Mouse (Mus musculus) forebrain, embryonic 11.5 days (tissue): ENCODE measurements at regions not wholly inside any gene's neighbourhood (a gene's known extent, or its start where the extent isn't known, plus 50 kb on each side); places are given as distances from the start of the nearest gene placed in this dataset.
"Not testable (repeated sequence)": the region's sequence is repeated elsewhere in the genome, so short reads cannot be mapped to it uniquely, and the experiment has no call there.

Experiments used
- ATAC-seq: fragments of 200-750 bp; cut with Nextera tagmentation; replicated peaks from 2 replicates; pipeline ENCODE4 v1.8.0; 2017; ENCODE audit warnings: moderate TSS enrichment; ENCODE audit not compliant: low FRiP score
- DNase-seq: peaks from one replicate; pipeline ENCODE4 v3.0.0-alpha.2; 2017; ENCODE audit warnings: low spot score
- H3K27ac ChIP-seq: fragments of 300-500 bp; sonication (generic); 2 replicates; pipeline ENCODE4 v1.5.1; 2014; ENCODE audit warnings: low read depth, low read length
- H3K27me3 ChIP-seq: fragments of 300-500 bp; sonication (generic); 2 replicates; pipeline ENCODE4 v1.6.1; 2014; ENCODE audit warnings: mild to moderate bottlenecking, low read length, mixed read lengths; ENCODE audit not compliant: control insufficient read depth, insufficient read depth
- H3K36me3 ChIP-seq: fragments of 300-500 bp; sonication (generic); 2 replicates; pipeline ENCODE4 v1.6.1; 2014; ENCODE audit warnings: mild to moderate bottlenecking, low read length, moderate library complexity, mixed read lengths; ENCODE audit not compliant: control insufficient read depth, insufficient read depth
- H3K4me1 ChIP-seq: fragments of 300-500 bp; sonication (generic); replicated peaks from 2 replicates; pipeline ENCODE4 v1.6.1; 2014; ENCODE audit warnings: low read length, mixed read lengths; ENCODE audit not compliant: control insufficient read depth, insufficient read depth
- H3K4me2 ChIP-seq: fragments of 300-500 bp; sonication (generic); 2 replicates; pipeline ENCODE4 v1.6.1; 2014; ENCODE audit warnings: low read depth, mild to moderate bottlenecking, low read length, moderate library complexity, mixed read lengths; ENCODE audit not compliant: severe bottlenecking
- H3K4me3 ChIP-seq: fragments of 300-500 bp; sonication (generic); 2 replicates; pipeline ENCODE4 v1.5.1; 2014; ENCODE audit warnings: low read depth, low read length
- H3K9ac ChIP-seq: fragments of 300-500 bp; sonication (generic); 2 replicates; pipeline ENCODE4 v1.6.1; 2014; ENCODE audit warnings: low read length
- H3K9me3 ChIP-seq: fragments of 300-500 bp; sonication (generic); 2 replicates; pipeline ENCODE4 v1.6.1; 2016; ENCODE audit warnings: low read length, mixed read lengths; ENCODE audit not compliant: control insufficient read depth
- WGBS: fragments of 180-500 bp; shearing (Covaris S2); extraction: QIAGEN DNeasy Blood & Tissue Kit; methylation state at CpG from one replicate; pipeline ENCODE4 v1.1.7; 2014; 5-methylcytosine and 5-hydroxymethylcytosine counted together

GRCm38 (mm10) chr13:103602302-103602701 is 172.1 kb downstream of the Srek1 start:
- no peak for ATAC-seq
- H3K4me2 ChIP-seq: no peak overlapping the region
- 88% methylated on average over 5 of the region's 5 CpGs for WGBS
- no peak overlapping the region for H3K4me3 ChIP-seq
- DNase-seq: no peak
- no peaks in the 10 kb centered on the region for H3K9me3 ChIP-seq
- H3K36me3 ChIP-seq: no peaks in the 10 kb centered on the region
- H3K9ac ChIP-seq: no peak overlapping the region
- no peaks in the 10 kb centered on the region for H3K27me3 ChIP-seq
- H3K4me1 ChIP-seq: no peaks in the 10 kb centered on the region
- H3K27ac ChIP-seq: no peak overlapping the region

GRCm38 (mm10) chr13:103592371-103592770 is 182.0 kb downstream of the Srek1 start:
- H3K36me3 ChIP-seq: no peaks in the 10 kb centered on the region
- H3K27me3 ChIP-seq: no peaks in the 10 kb centered on the region
- no peaks in the 10 kb centered on the region for H3K4me1 ChIP-seq
- H3K9me3 ChIP-seq: no peaks in the 10 kb centered on the region
- no peak overlapping the region for H3K4me3 ChIP-seq
- no peak overlapping the region for H3K9ac ChIP-seq
- 83% methylated on average over 13 of the region's 16 CpGs for WGBS
- no peak for DNase-seq
- H3K27ac ChIP-seq: no peak overlapping the region
- ATAC-seq: no peak
- H3K4me2 ChIP-seq: no peak overlapping the region

- WGBS: 89% methylated on average over 6 of the region's 6 CpGs
- no peak for ATAC-seq
- no peaks in the 10 kb centered on the region for H3K9me3 ChIP-seq
- H3K27me3 ChIP-seq: no peaks in the 10 kb centered on the region
- no peaks in the 10 kb centered on the region for H3K36me3 ChIP-seq
- no peak overlapping the region for H3K4me3 ChIP-seq
- H3K9ac ChIP-seq: no peak overlapping the region
- no peak for DNase-seq
- H3K27ac ChIP-seq: no peak overlapping the region
- H3K4me1 ChIP-seq: no peaks in the 10 kb centered on the region
- H3K4me2 ChIP-seq: no peak overlapping the region
Observed at GRCm38 (mm10) chr13:103591874-103592273, 182.5 kb downstream of the Srek1 start.

GRCm38 (mm10) chr13:103591381-103591780 is 183.0 kb downstream of the Srek1 start:
- H3K9me3 ChIP-seq, ATAC-seq, H3K27me3 ChIP-seq, H3K36me3 ChIP-seq, H3K4me1 ChIP-seq, H3K9ac ChIP-seq, H3K4me3 ChIP-seq, DNase-seq, H3K27ac ChIP-seq, H3K4me2 ChIP-seq: not testable (repeated sequence)
- 80% methylated on average over 7 of the region's 7 CpGs for WGBS

DNA sequence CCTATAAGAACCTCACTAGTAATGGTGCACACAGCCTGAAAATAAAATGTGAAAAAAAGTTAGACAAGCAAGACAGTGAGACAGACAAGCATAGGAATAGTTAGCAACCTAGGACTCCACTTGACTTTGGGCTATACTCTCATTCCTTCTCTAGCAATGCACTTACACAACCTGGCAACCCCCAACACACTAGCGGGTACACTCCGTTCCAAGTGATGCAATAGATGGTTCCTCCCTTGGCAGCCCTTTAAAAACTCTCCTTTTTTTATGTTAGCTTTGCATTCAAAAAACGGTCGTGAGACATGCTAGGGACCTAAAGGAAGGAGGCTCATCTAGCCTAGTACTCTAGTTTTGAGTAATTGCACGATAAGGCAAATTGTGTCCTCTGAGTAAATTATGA is 184.8 kb downstream of the Srek1 start:
- H3K9ac ChIP-seq: no peak overlapping the region
- H3K36me3 ChIP-seq: no peaks in the 10 kb centered on the region
- WGBS: 89% methylated on average over 5 of the region's 5 CpGs
- ATAC-seq (no peak), DNase-seq (no peak)
- no peak overlapping the region for H3K27ac ChIP-seq
- H3K4me3 ChIP-seq: no peak overlapping the region
- no peaks in the 10 kb centered on the region for H3K9me3 ChIP-seq
- H3K27me3 ChIP-seq: no peaks in the 10 kb centered on the region
- no peaks in the 10 kb centered on the region for H3K4me1 ChIP-seq
- no peak overlapping the region for H3K4me2 ChIP-seq

- no peak for DNase-seq
- no peak for ATAC-seq
- H3K27me3 ChIP-seq: no peaks in the 10 kb centered on the region
- H3K9me3 ChIP-seq: no peaks in the 10 kb centered on the region
- no peak overlapping the region for H3K9ac ChIP-seq
- no peaks in the 10 kb centered on the region for H3K4me1 ChIP-seq
- no peak overlapping the region for H3K4me3 ChIP-seq
- no peak overlapping the region for H3K4me2 ChIP-seq
- WGBS: 65% methylated on average over 4 of the region's 4 CpGs
- no peaks in the 10 kb centered on the region for H3K36me3 ChIP-seq
- no peak overlapping the region for H3K27ac ChIP-seq
Observed at GRCm38 (mm10) chr13:103576856-103577255, 197.6 kb downstream of the Srek1 start.

DNA sequence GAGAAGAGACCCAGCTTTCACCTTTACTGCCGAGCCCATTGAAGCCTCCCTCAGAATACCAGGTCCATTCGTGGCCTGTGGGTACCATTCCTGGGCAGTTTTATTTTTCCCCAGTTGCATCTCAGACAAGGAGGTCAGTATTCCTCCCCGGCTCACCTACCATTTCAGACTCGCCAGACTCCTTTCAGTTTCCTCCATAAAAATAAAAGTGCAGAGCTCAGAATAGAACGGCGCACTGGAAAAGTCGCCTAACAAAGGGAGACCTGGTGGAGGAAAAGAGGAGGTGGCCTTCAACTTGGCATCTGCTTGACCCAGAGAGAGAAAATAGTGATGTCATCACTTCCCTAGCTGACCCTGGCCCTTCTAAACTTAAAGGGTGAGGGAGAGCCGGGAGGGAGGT is 209.7 kb downstream of the Srek1 start:
- WGBS: 84% methylated on average over 8 of the region's 8 CpGs
- Histone ChIP-seq H3K9ac (no peak overlapping the region), H3K27me3 (no peaks in the 10 kb centered on the region), H3K36me3 (no peaks in the 10 kb centered on the region), H3K4me3 (no peak overlapping the region), H3K4me1 (no peaks in the 10 kb centered on the region), H3K27ac (no peak overlapping the region), H3K4me2 (no peak overlapping the region), H3K9me3 (no peaks in the 10 kb centered on the region)
- ATAC-seq (no peak), DNase-seq (no peak)

DNA sequence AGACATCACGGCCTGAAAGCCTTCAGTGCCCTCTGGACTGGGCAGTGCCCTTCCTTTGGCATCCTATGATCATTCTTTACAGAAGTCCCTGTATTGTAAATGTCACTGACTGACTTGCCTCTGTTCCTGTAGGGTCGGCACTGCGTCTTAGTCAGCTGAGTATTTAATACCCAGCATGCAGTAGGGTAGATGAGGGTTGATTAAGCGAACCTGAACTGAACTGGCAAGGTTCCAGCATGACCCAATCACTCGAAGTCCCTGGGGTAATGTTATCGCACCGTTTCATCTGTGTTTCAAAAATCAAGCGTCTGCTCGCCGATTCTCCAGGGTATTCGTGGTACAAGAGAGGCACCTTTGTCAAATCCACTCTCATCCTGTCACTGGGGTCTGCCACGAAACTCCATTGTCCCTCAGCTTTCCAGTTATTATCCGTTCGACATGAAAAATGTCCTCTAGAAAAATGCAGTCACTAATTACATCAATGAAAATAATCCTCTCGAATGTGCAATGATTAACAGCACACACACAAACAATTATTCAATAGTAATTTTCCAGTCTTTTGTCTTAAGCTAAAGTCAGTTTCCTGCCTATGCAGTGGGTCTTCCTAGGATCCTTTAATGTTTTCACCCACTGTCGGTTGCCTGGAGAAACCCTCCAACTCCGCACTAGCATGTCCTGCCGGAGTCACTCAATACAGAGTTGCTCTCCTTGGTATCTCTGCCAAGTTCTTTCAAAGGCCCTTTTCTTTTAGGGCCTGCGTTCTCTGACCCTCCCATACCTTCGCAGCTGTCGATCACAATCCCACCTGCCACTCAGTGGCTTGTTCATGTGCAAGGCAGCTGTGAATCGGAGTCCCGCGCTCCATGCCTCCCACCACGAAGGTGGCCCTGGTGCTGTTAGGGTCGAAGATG is 212.4 kb downstream of the Srek1 start:
- H3K27ac ChIP-seq: no peak overlapping the region
- no peak overlapping the region for H3K9ac ChIP-seq
- H3K4me1 ChIP-seq: no peaks in the 10 kb centered on the region
- H3K9me3 ChIP-seq: no peaks in the 10 kb centered on the region
- DNase-seq (no peak), ATAC-seq (no peak)
- no peak overlapping the region for H3K4me3 ChIP-seq
- H3K4me2 ChIP-seq: no peak overlapping the region
- no peaks in the 10 kb centered on the region for H3K27me3 ChIP-seq
- WGBS: 89% methylated on average over 26 of the region's 26 CpGs
- H3K36me3 ChIP-seq: no peaks in the 10 kb centered on the region

GRCm38 (mm10) chr13:103558915-103559314 is 215.5 kb downstream of the Srek1 start:
- ATAC-seq (no peak), DNase-seq (no peak)
- Histone ChIP-seq H3K4me3 (no peak overlapping the region), H3K9me3 (no peaks in the 10 kb centered on the region), H3K27me3 (no peaks in the 10 kb centered on the region), H3K36me3 (no peaks in the 10 kb centered on the region), H3K9ac (no peak overlapping the region), H3K4me2 (no peak overlapping the region), H3K27ac (no peak overlapping the region), H3K4me1 (no peaks in the 10 kb centered on the region)
- WGBS: 81% methylated on average over 3 of the region's 3 CpGs
